Mouse (Mus musculus): ENCODE measurements around the gene Nrp1. TPM values are rescaled to one million over a fixed set of nuclear protein-coding genes. Genes with fewer than 3 reads are reported as not detected.

The Nrp1 gene
- polyA plus RNA-seq, 1 experiment: 117 TPM

DNA sequence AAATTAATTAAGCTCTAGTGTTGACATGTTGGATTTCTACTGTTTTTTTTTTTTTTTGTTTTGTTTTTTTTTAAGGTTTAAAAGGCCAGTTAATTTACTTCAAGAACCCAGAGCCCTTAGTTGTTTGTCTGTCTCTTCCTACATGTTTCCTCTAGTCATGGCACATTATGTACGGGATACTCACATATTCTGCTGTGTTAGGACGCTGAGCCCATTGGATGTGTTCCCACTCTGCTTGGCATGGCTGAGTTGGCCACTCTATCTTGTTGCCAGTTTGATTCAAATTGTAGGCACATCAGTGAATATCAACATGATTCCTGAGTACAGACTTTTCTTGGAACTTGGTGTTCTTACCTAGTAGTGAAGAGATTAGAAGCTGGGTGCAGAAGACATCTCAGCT lies 114.5 kb downstream of the Nrp1 start:
- TF ChIP-seq POLR2A (IDR thresholded peaks at IDR 0.05; ENCODE audit: borderline replicate concordance, low read depth, low read length): no peak
- no peak for TF ChIP-seq CTCF (IDR thresholded peaks at IDR 0.05; ENCODE audit: low read depth, low read length)
- Histone ChIP-seq H3K4me3 (ENCODE audit: insufficient read depth, low read length) (no peak overlapping the region), H3K4me1 (ENCODE audit: control insufficient read depth, insufficient read depth, low read length) (no peaks in the 10 kb centered on the region)

DNA sequence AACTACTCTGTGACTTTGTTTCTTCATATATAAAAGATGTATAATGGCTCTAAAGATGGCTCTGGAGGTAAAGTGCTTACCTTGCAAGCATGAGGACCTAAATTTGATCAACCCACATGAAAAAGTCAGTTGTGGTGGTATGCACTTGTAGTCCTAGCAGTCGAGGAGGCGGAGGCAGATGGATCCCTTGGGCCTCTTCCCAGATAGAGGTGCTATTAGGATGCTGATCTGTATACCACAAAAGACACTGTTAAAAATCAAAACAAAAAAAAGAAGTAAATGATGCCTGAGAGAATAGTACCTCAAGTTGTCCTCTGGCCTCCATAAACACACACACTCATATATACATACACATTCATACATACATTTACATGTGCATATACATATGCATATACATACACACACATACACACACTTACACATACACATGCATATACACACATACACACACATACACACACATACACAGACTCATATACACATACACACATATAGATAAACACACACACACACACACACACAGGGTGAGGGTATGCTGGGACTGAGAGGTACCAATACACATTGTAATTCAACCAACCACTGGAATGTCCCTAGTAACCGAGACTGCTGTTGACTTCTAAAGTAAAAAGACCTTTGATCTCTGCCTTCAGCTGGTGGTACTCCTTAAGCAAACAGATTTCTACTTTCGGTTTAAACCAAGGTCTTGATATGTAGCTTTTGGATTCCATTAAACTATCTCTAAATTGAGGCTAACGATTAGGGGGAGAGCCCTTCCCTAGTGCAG lies 115.2 kb downstream of the Nrp1 start:
- Histone ChIP-seq H3K4me3 (ENCODE audit: insufficient read depth, low read length) (no peak overlapping the region), H3K27ac (ENCODE audit: insufficient read depth, low read depth, low read length) (no peak overlapping the region), H3K4me1 (ENCODE audit: control insufficient read depth, insufficient read depth, low read length) (no peaks in the 10 kb centered on the region)
- TF ChIP-seq POLR2A (IDR thresholded peaks at IDR 0.05; ENCODE audit: borderline replicate concordance, low read depth, low read length) (no peak), CTCF (IDR thresholded peaks at IDR 0.05; ENCODE audit: low read depth, low read length) (no peak)

More for the DNA sequence above, 114.5 kb downstream of the Nrp1 start:
- H3K27ac ChIP-seq (ENCODE audit: insufficient read depth, low read depth, low read length): no peak overlapping the region

DNA sequence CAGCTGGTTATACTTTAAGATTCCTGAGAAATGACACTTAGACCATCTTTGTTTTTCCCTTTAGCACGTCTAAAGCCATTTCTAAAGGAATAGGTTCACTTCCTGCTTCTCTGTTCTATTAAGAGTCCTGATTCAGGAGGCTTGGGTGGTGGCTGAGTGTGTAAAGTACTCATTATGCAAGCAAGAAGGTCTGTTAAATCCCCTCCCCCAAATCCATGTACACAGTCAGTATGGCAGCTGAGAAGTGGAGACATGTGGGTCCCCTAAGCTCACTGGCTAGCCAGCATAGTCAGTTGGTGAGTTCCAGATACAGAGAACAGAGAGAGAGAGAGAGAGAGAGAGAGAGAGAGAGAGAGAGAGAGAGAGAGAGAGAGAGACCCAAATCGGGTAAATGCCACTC lies 116.2 kb downstream of the Nrp1 start:
- Histone ChIP-seq H3K4me3 (ENCODE audit: insufficient read depth, low read length) (no peak overlapping the region), H3K27ac (ENCODE audit: insufficient read depth, low read depth, low read length) (no peak overlapping the region), H3K4me1 (ENCODE audit: control insufficient read depth, insufficient read depth, low read length) (no peaks in the 10 kb centered on the region)
- no peak for TF ChIP-seq CTCF (IDR thresholded peaks at IDR 0.05; ENCODE audit: low read depth, low read length)
- TF ChIP-seq POLR2A (IDR thresholded peaks at IDR 0.05; ENCODE audit: borderline replicate concordance, low read depth, low read length): no peak

DNA sequence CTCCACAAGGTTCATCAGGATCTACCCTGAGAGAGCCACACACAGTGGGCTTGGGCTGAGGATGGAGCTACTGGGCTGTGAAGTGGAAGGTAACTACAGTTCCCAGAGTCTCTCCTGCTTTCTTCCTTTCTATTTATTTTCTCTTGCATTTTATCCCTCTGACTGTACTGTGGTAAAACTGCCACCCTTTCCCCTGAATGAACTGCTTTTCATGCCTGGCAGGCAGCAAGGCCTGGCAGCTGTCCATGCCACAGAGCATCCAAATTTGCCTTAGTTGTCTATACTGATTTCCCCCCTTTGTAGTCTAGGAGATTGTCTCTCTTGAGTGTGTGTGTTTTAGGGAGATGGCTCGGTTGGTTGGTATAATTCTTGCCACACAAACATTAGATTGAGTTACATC lies 117.8 kb downstream of the Nrp1 start:
- H3K27ac ChIP-seq (ENCODE audit: insufficient read depth, low read depth, low read length): no peak overlapping the region
- H3K4me3 ChIP-seq (ENCODE audit: insufficient read depth, low read length): no peak overlapping the region
- TF ChIP-seq POLR2A (IDR thresholded peaks at IDR 0.05; ENCODE audit: borderline replicate concordance, low read depth, low read length) (no peak), CTCF (IDR thresholded peaks at IDR 0.05; ENCODE audit: low read depth, low read length) (no peak)
- H3K4me1 ChIP-seq (ENCODE audit: control insufficient read depth, insufficient read depth, low read length): no peaks in the 10 kb centered on the region; the same call in 1 of the 2 replicates

DNA sequence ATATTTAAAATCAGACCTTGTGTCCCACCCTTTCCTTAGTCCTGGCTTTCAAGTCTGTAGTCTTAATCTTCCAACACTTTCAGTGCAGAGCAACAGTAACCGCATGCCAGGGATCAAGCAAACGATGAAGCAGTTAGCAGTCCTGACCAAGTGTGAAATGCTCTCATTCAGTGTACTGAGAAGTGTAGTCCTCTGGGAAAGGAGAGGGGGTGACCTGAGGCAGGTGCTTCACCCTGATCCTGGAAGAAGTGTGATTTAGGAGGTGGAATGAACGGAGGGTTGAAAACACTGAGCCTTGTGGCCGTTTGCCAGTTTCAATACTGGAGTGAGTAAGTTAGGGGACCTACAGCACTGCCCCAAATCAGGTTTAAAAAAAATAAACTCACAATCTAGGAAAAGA lies 119.6 kb downstream of the Nrp1 start:
- TF ChIP-seq POLR2A (IDR thresholded peaks at IDR 0.05; ENCODE audit: borderline replicate concordance, low read depth, low read length) (no peak), CTCF (IDR thresholded peaks at IDR 0.05; ENCODE audit: low read depth, low read length) (no peak)
- Histone ChIP-seq H3K4me3 (ENCODE audit: insufficient read depth, low read length) (no peak overlapping the region), H3K27ac (ENCODE audit: insufficient read depth, low read depth, low read length) (no peak overlapping the region), H3K4me1 (ENCODE audit: control insufficient read depth, insufficient read depth, low read length) (no peaks in the 10 kb centered on the region; the same call in 1 of the 2 replicates)

DNA sequence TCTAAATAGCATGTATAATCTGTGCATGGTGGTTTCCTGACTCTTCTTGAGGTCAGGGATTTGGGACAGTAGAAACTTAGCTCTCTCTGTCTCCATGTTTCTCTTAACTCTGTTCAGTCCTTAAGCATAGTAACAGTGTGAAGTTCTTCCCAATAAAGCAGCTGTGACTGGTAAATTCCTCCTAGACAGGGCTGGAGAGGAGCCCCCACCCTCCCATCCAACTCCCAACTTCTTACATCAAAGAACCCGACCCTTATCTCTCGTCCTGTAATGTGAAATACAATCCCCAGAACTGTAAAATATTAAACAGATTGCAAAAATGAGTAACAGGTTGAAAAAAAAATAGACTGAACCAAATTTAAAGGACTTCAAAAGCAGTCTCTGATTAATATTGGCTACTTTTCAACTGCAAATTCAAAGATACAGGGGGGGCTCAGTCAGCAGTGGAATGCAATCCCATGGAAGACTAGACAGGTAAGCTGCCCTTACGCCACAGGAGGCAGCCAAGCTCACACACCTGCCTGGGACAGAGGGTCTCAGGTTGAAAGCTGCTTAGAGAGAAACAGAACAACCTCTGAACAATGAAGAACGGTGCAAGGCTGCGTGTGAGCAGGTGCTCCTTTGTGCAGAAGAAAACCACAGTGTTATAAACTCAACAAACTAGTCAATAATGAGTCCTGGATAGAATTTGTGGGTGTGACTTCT lies 121.1 kb downstream of the Nrp1 start:
- no peak overlapping the region for H3K4me3 ChIP-seq (ENCODE audit: insufficient read depth, low read length)
- TF ChIP-seq CTCF (IDR thresholded peaks at IDR 0.05; ENCODE audit: low read depth, low read length): no peak
- TF ChIP-seq POLR2A (IDR thresholded peaks at IDR 0.05; ENCODE audit: borderline replicate concordance, low read depth, low read length): no peak
- H3K27ac ChIP-seq (ENCODE audit: insufficient read depth, low read depth, low read length): no peak overlapping the region
- no peaks in the 10 kb centered on the region; the same call in 1 of the 2 replicates for H3K4me1 ChIP-seq (ENCODE audit: control insufficient read depth, insufficient read depth, low read length)

DNA sequence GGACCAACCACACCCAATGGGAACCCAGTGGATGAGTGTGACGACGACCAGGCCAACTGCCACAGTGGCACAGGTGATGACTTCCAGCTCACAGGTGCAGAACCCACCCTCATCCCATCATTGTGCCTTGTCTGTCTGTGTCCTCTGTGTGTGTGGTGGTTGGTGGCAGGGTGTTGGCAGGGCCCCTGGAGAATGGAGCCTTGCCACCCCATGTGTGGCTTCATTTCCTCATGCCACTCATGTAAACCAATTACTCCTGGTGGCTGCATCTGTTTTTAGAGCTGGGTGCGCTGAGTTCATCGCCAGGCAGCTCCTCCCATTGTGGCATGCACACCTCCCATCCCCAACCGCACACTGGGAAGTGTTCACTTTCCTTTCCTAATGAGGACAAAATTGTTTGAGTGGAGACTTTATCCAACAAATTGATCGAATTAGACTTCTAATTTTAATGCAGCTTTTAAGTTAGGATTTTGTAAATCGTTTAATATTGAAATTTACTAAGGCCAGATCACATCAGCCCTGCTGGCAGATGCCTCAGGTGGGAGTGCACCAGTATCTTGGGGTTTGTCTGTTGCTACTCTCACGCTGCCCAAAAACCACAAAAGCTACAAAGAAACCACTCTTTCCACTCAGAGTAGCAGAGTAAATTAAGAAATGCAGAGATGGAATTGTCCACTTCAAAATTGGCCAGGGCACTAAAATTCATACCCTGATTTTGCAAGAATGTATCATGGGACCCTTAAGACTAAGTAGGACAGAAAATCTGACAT lies 122.7 kb downstream of the Nrp1 start:
- no peak for TF ChIP-seq CTCF (IDR thresholded peaks at IDR 0.05; ENCODE audit: low read depth, low read length)
- no peak for TF ChIP-seq POLR2A (IDR thresholded peaks at IDR 0.05; ENCODE audit: borderline replicate concordance, low read depth, low read length)
- no peak overlapping the region for H3K27ac ChIP-seq (ENCODE audit: insufficient read depth, low read depth, low read length)
- H3K4me3 ChIP-seq (ENCODE audit: insufficient read depth, low read length): no peak overlapping the region
- no peaks in the 10 kb centered on the region; the same call in none of the 2 replicates for H3K4me1 ChIP-seq (ENCODE audit: control insufficient read depth, insufficient read depth, low read length)

DNA sequence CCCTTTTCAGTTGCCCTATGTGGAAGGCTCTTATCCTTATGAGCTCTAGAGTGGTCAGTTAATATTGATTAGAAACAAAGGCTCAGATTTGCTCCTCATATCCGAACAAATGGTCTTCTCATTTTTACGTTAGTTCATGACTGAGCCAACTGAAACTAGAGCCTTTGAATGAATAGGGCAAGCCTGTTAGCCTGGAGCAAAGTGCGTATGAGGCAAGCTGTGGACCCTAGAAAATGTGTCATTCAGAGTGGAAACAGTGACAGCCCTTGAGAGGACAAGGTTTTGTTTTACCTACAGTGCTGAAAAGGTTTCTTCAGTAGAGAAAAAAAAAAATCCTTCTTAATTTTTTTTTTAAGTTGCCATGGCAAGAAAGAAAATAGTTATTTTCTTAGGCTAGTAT lies 124.9 kb downstream of the Nrp1 start:
- TF ChIP-seq CTCF (IDR thresholded peaks at IDR 0.05; ENCODE audit: low read depth, low read length) (no peak), POLR2A (IDR thresholded peaks at IDR 0.05; ENCODE audit: borderline replicate concordance, low read depth, low read length) (no peak)
- Histone ChIP-seq H3K27ac (ENCODE audit: insufficient read depth, low read depth, low read length) (no peak overlapping the region), H3K4me1 (ENCODE audit: control insufficient read depth, insufficient read depth, low read length) (peaks cover 11% of the 10 kb centered on the region), H3K4me3 (ENCODE audit: insufficient read depth, low read length) (no peak overlapping the region)

DNA sequence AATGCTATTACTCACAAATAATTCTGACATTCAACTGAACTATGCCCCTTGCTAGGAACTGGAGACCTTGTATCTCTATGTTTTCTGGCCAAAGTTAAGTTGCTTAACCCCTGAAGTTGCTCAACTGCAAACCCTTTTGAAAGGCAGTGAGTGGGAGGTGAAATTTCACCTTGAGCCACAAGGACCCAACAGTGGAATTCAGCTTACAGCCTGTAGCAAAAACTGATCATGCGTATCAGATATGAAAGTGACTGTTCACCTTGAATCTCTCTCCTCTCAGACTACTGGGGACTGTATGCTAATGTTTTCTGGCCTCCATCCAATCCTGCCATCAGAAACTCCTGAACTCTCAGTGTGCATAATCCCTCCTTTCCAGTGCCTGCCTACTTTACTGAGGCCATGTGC lies 126.3 kb downstream of the Nrp1 start:
- H3K4me3 ChIP-seq (ENCODE audit: insufficient read depth, low read length): no peak overlapping the region
- H3K27ac ChIP-seq (ENCODE audit: insufficient read depth, low read depth, low read length): no peak overlapping the region
- no peak for TF ChIP-seq POLR2A (IDR thresholded peaks at IDR 0.05; ENCODE audit: borderline replicate concordance, low read depth, low read length)
- TF ChIP-seq CTCF (IDR thresholded peaks at IDR 0.05; ENCODE audit: low read depth, low read length): no peak
- peaks cover 24% of the 10 kb centered on the region for H3K4me1 ChIP-seq (ENCODE audit: control insufficient read depth, insufficient read depth, low read length)
